Mouse (Mus musculus): Measurements from ENCODE around the gene Trim62. TPM values are rescaled to one million over a fixed set of nuclear protein-coding genes. Genes with fewer than 3 reads are reported as not detected.

Trim62 gene
- 1.6 to 2.8 TPM (median 2.6 TPM) in 4 replicates for total RNA-seq (2023; ENCODE audit: inconsistent age)

DNA sequence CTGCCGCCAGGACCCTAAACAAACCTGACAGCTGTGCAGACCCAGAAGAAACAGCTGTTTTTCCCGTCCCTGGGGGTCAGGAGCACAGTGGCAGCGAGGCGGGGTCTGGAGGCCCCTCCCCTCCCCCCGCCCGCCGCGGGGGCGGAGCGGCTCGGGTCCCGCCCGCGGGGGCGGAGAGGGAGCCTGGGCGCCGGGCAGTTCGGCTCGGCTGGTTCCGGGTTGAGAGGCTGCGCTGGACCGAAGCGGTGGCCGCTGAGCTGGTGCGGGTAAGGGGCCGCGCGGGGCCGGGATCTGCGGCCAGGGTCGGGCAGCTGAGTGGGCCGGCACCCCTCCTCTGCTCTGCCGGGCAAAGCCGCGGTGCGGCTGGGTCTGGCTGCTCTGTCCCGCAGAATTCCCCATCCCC lies at the start of gene Trim62:
Trim62 (plus strand) TSS at position 202 of the 403 bp plus-strand sequence.

Other genes starting within 250 kb of the Trim62 start
- gene Phc2, start 228.9 kb upstream of the Trim62 start, total RNA-seq (2023; ENCODE audit: inconsistent age): 131 to 141 TPM (median 135 TPM) in 4 replicates
- gene A3galt2, start 128.2 kb upstream of the Trim62 start, total RNA-seq (2023; ENCODE audit: inconsistent age): 3.0 to 4.6 TPM (median 3.5 TPM) in 4 replicates
- gene Zfp362, start 77.5 kb upstream of the Trim62 start, total RNA-seq (2023; ENCODE audit: inconsistent age): 41.0 to 49.4 TPM (median 44.2 TPM) in 4 replicates
- gene Azin2, start 78.9 kb downstream of the Trim62 start, total RNA-seq (2023; ENCODE audit: inconsistent age): 0.51 to 0.55 TPM in 2 of 4 replicates, not detected in the others
- 64.8 to 72.4 TPM (median 70.8 TPM) in 4 replicates for gene Ak2, start 108.4 kb downstream of the Trim62 start, total RNA-seq (2023; ENCODE audit: inconsistent age)
- 170 to 190 TPM (median 176 TPM) in 4 replicates for gene Rnf19b, start 174.7 kb downstream of the Trim62 start, total RNA-seq (2023; ENCODE audit: inconsistent age)
- gene Tmem54, start 222.0 kb downstream of the Trim62 start, total RNA-seq (2023; ENCODE audit: inconsistent age): not detected in 4 replicates
- gene Hpca, start 238.5 kb downstream of the Trim62 start, total RNA-seq (2023; ENCODE audit: inconsistent age): not detected in 4 replicates